Mouse (Mus musculus) kidney, adult 2 months (tissue): ENCODE results near the gene Dpp9.
"Not testable (repeated sequence)": the region's sequence is repeated elsewhere in the genome, so short reads cannot be mapped to it uniquely, and the experiment has no call there.

Experiments
- CTCF ChIP-seq: fragments of 200-500 bp; conservative IDR thresholded peaks from 2 replicates; pipeline ENCODE4 v1.5.1; 2011; ENCODE audit warnings: low read depth, mild to moderate bottlenecking, control low read depth, low read length, moderate library complexity, mixed read lengths; ENCODE audit not compliant: insufficient read depth, insufficient read length
- POLR2A ChIP-seq: fragments of 200-500 bp; IDR thresholded peaks from one replicate; pipeline ENCODE4 v1.6.1; 2011; ENCODE audit warnings: low read depth, low read length, control low read depth

DNA sequence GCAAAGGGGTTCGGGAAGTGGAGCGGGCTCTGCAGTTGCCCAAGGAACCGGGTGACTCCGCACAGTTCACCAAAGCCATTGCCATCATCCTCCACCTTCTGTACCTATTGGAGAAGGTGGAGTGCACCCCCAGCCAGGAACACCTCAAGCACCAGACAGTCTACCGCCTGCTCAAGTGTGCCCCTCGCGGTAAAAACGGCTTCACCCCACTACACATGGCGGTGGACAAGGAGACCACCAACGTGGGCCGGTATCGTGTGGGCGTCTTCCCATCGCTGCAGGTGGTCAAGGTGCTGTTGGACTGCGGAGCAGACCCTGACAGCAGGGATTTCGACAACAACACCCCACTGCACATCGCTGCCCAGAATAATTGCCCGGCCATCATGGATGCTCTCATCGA lies 39.6 kb upstream of the Dpp9 start:
- not testable (repeated sequence) for TF ChIP-seq CTCF, POLR2A
